Mouse (Mus musculus): ENCODE results near the gene Lyst.

Lyst gene

GRCm38 (mm10) chr13:13573572-13574257, 16.5 kb upstream of the Lyst start:
- peak; percentile 75 for DNase-seq (ENCODE audit: low spot score)

DNA sequence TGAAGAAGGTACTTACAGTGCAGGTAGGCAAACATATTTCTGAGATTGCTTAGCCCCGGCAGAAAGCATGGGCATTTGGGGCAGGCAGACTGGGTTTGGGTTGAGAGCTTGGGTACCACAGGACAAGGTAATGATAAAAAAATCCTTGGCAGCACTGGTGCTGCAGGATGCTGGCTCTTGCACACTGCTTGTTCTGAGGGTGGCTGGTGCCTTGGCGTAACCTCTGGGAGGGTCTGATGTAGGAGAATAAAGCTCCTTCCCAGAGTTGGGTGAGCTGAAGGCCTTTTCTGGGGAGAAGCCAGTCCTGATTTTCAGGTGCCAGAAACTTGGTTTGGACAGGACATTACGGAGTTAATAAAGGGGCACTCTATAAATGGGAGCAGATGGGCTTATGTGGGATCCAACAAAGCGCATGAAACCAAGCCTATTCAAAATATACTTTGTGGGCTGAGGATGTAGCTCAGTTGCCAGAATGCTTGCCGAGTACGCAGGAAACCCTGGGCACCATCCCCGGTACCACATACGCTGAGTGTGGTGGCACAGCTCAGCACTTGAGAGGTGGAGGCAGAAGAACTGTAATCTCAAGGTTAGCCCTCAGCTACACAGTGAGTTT, 15.8 kb upstream of the Lyst start:
- no peak for DNase-seq (ENCODE audit: low spot score)

DNA sequence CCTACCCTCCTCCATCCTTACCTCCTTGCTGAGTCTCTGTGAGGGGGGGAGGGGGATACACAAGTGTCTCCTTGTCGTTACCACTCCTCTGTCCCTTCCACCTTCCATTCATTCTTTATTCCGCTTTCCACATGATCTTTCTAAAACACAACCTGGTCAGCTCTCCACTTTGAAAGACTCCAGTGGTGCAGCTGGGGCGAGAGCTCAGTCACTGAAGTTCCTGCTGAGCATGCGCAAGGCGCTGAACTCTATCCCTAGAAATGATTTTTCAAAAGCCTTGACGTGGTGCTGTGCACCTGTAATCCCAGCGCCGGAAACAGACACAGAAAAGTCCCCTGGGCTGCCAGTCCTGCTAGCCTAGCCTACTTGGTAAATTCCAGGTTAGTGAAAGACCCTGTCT, 15.1 kb upstream of the Lyst start:
- DNase-seq (ENCODE audit: low spot score): no peak

- peak; percentile 34 for DNase-seq (ENCODE audit: low spot score)
Measured at GRCm38 (mm10) chr13:13576469-13577205, 13.6 kb upstream of the Lyst start.

DNA sequence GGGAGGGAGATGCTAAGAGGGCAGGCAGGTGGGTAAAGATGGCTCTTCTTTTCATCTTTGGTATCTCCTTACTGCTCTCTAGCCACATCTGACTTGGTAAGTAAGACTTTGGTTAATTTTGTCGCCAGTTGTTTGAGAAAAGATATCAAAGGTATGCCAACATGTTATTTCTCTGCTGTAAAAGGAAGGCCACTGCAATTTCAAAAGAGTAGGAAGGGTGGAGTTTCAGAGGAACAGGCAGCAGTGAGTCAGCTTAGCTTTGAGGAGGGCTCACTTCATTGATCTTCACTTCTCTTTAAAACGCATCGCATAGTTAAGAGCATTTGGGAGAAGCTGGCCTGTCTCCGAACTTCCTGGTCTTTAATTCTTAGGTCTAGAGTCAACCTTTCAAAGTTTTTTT, 8.2 kb upstream of the Lyst start:
- no peak for DNase-seq (ENCODE audit: low spot score)

GRCm38 (mm10) chr13:13583473-13583872, 6.7 kb upstream of the Lyst start:
- DNase-seq (ENCODE audit: low spot score): no peak

DNA sequence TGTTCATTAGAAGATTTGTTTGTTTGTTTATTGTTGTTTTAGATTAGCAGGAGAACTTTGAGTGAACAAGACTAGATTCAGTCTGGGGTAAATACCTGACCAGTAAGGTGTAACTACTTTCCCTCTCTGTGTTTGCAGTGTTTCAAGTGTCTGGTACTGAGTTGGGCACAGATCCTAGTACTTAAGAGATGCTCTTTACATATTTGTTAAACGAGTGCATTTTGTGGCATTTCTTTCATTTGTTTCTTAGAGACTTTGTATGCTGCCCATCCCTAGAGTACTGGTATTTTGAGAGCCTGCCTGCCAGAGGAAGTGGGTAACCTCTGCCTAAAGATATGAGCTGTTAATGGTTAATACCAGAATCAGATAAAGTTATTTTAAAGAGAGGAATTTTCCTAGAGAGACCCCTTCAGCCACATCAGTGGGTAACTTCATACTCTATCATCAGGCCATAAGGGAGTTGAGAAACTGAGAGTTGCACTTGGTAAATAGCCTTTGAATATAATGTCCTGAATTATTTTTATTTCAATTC, 2.5 kb upstream of the Lyst start:
- no peak for DNase-seq (ENCODE audit: low spot score)

- DNase-seq (ENCODE audit: low spot score): no peak
Measured at GRCm38 (mm10) chr13:13588518-13588917, 1.7 kb upstream of the Lyst start.

- no peak for DNase-seq (ENCODE audit: low spot score)
Measured at GRCm38 (mm10) chr13:13589032-13589431, 1.2 kb upstream of the Lyst start.

DNA sequence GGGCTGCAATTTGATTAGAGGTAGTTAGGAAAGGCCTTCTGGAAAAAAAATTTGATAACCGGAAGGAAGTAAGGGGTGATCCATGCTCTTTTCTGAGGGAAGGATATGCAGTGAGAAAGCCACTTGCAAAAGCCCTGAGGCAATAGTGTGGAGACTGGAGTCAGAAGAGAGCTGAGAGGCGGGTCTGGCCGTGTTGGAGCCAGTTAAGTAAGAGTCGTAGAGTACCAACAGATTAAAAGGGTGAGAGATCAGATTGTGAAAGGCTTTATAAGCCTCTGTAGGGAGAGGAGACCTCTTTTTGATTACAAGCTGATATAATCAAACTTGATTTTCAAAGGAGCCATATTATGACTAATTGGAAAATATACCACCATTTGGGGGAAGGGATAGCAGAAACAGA, 1.7 kb downstream of the Lyst start:
- DNase-seq (ENCODE audit: low spot score): peak; percentile 63

DNA sequence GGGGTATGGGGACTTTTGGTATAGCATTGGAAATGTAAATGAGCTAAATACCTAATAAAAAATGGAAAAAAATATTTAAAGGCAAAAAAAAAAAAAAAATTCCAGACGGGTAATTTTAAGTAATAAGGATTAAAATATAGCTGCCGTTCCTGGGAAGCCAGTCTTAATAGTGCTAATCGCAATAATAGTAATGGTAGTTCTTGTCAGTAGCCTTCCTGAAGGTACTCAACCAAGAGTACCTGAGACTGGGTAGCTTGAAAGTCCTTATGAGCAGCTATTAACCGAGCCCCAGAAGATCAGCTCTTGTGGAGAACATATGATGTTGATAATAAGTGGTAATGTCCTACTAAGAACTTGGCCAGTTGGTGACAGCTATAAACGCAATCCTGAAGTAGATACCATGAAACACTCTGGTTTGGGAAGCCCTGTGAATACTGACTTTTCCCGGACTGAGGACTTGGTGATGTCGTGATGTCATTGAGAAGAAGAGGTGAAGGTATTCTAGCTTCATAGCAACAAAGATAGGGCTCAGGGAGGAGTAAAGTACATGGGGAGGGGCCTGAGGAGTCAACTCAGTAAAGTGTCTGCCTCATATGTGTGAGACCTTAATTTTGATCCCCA, 6.3 kb downstream of the Lyst start:
- no peak for DNase-seq (ENCODE audit: low spot score)

GRCm38 (mm10) chr13:13597896-13598295, 7.7 kb downstream of the Lyst start:
- no peak for DNase-seq (ENCODE audit: low spot score)

DNA sequence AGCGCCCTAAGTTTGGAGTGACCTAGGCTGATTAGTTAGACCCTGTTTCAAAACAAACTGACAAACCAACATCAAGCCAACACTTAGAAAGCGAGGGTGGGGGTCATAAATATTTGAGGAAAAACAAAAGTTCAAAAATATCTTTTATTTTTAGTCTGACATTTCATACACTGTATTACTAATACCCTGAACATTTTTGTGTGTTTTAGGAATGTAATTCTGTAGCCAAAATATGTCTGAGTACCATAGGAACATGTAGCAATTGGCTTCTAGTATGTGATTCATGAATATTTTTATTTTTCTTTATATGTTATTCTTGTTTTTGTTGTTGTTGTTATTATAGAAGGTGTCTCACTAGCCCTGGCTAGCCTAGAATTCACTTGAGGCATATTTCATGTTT, 11.2 kb downstream of the Lyst start:
- DNase-seq (ENCODE audit: low spot score): no peak

GRCm38 (mm10) chr13:13606149-13606548, 16.0 kb downstream of the Lyst start:
- no peak for DNase-seq (ENCODE audit: low spot score)

GRCm38 (mm10) chr13:13608311-13608710, 18.1 kb downstream of the Lyst start:
- no peak for DNase-seq (ENCODE audit: low spot score)

- no peak for DNase-seq (ENCODE audit: low spot score)
Measured at GRCm38 (mm10) chr13:13609655-13610054, 19.5 kb downstream of the Lyst start.

- peak; percentile 53 for DNase-seq (ENCODE audit: low spot score)
Measured at GRCm38 (mm10) chr13:13612882-13613281, 22.7 kb downstream of the Lyst start.

GRCm38 (mm10) chr13:13614235-13614634, 24.0 kb downstream of the Lyst start:
- no peak for DNase-seq (ENCODE audit: low spot score)

DNA sequence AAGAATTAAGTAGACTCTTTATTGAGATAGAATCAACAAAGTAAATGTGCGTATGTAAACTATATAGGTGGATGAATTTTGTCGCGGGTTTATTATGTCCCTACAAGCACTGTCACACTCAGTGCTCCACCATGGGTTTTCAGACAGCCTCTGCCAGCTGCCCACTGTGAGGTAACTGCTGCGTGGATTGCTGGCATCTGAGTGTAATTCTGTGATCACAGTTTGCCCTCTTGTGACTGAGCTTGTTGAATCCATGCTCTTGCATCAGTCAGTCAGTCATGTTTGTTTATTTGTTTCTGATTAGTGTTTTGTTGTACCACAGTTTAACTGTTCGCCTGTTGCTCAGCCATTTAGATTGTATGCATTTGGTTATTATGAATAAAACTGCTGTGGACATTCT, 31.3 kb downstream of the Lyst start:
- DNase-seq (ENCODE audit: low spot score): peak; percentile 22

GRCm38 (mm10) chr13:13622565-13622964, 32.4 kb downstream of the Lyst start:
- no peak for DNase-seq (ENCODE audit: low spot score)

- DNase-seq (ENCODE audit: low spot score): peak; percentile 15
Measured at GRCm38 (mm10) chr13:13633746-13634145, 43.5 kb downstream of the Lyst start.

GRCm38 (mm10) chr13:13634706-13635105, 44.5 kb downstream of the Lyst start:
- no peak for DNase-seq (ENCODE audit: low spot score)

DNA sequence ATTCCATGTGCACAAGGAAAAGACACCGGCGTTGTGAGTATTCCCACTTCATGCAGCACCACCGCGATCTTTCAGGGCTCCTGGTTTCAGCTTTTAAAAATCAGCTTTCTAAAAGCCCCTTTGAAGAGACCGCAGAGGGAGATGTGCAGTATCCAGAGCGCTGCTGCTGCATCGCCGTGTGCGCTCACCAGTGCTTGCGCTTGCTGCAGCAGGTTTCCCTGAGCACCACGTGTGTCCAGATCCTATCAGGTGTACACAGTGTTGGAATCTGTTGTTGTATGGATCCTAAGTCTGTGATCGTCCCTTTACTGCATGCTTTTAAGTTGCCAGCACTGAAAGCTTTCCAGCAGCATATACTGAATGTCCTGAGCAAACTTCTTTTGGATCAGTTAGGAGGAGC, 45.0 kb downstream of the Lyst start:
- DNase-seq (ENCODE audit: low spot score): no peak

Data from MN1 (cell line).